Mouse (Mus musculus) intestine, embryonic 14.5 days (tissue): ENCODE data around the gene Klkb1. TPM values are rescaled to one million over a fixed set of nuclear protein-coding genes. Genes with fewer than 3 reads are reported as not detected.
"Not testable (repeated sequence)": the region's sequence is repeated elsewhere in the genome, so short reads cannot be mapped to it uniquely, and the experiment has no call there.

ENCODE experiments used
- ATAC-seq: fragments of 200-750 bp; cut with Nextera tagmentation; replicated peaks from 2 replicates; pipeline ENCODE4 v1.8.0; 2017; ENCODE audit warnings: low read depth, moderate number of reproducible peaks, moderate TSS enrichment, moderate library complexity; ENCODE audit not compliant: low FRiP score, low TSS enrichment
- DNase-seq: peaks from one replicate; pipeline ENCODE4 v3.0.0-alpha.2; 2018; ENCODE audit warnings: low spot score
- H3K27ac ChIP-seq: fragments of 300-500 bp; sonication (generic); 2 replicates; pipeline ENCODE4 v1.5.1; 2014; ENCODE audit warnings: low read depth, mild to moderate bottlenecking, control low read depth
- H3K27me3 ChIP-seq: fragments of 300-500 bp; sonication (generic); replicated peaks from 2 replicates; pipeline ENCODE4 v1.6.1; 2014; ENCODE audit warnings: low read length, control low read depth; ENCODE audit not compliant: control insufficient read depth, insufficient read depth
- H3K36me3 ChIP-seq: fragments of 300-500 bp; sonication (generic); 2 replicates; pipeline ENCODE4 v1.6.1; 2014; ENCODE audit warnings: low read length, control low read depth; ENCODE audit not compliant: control insufficient read depth, insufficient read depth
- H3K4me1 ChIP-seq: fragments of 300-500 bp; sonication (generic); replicated peaks from 2 replicates; pipeline ENCODE4 v1.6.1; 2014; ENCODE audit warnings: low read length, control low read depth, mixed read lengths; ENCODE audit not compliant: control insufficient read depth, insufficient read depth
- H3K4me2 ChIP-seq: fragments of 300-500 bp; sonication (generic); 2 replicates; pipeline ENCODE4 v1.6.1; 2014; ENCODE audit warnings: low read length
- H3K4me3 ChIP-seq: fragments of 300-500 bp; sonication (generic); 2 replicates; pipeline ENCODE4 v1.5.1; 2014; ENCODE audit warnings: low read depth, low read length, control low read depth, mixed read lengths
- H3K9ac ChIP-seq: fragments of 300-500 bp; sonication (generic); 2 replicates; pipeline ENCODE4 v1.6.1; 2014; ENCODE audit warnings: mild to moderate bottlenecking, low read length
- H3K9me3 ChIP-seq: fragments of 300-500 bp; sonication (generic); 2 replicates; pipeline ENCODE4 v1.6.1; 2016; ENCODE audit warnings: low read length, control low read depth; ENCODE audit not compliant: control insufficient read depth
- WGBS: fragments of 180-500 bp; shearing (Covaris S2); extraction: QIAGEN DNeasy Blood & Tissue Kit; methylation state at CpG from one replicate; pipeline ENCODE4 v1.1.7; 2014; 5-methylcytosine and 5-hydroxymethylcytosine counted together
- polyA plus RNA-seq: library from polyadenylated mRNA; unstranded; fragments of >200 nt; fragmentation: Nextera tagmentation; extraction: Ambion mirVana; gene quantifications from 2 replicates; pipeline ENCODE4 v1.2.1, GENCODE M21; 2014

Klkb1 gene
- polyA plus RNA-seq = not detected in 2 replicates

- ATAC-seq = no peak
These were observed at the start of gene Klkb1 for GRCm38 (mm10) chr8:45294687-45295086. Gene Klkb1 (minus strand): TSS chr8:45294859.

GRCm38 (mm10) chr8:45344298-45344697 is 49.6 kb upstream of the Klkb1 start:
- no peak overlapping the region for H3K4me2 ChIP-seq
- no peak overlapping the region for H3K27ac ChIP-seq
- WGBS = 92% methylated on average over 8 of the region's 8 CpGs
- H3K27me3 ChIP-seq = no peaks in the 10 kb centered on the region
- no peak overlapping the region for H3K9ac ChIP-seq
- H3K4me3 ChIP-seq = no peak overlapping the region
- no peak for ATAC-seq
- peaks cover 35% of the 10 kb centered on the region for H3K36me3 ChIP-seq
- peak; percentile 23 for DNase-seq
- H3K9me3 ChIP-seq = no peaks in the 10 kb centered on the region
- H3K4me1 ChIP-seq = no peaks in the 10 kb centered on the region

More at GRCm38 (mm10) chr8:45294687-45295086, at the start of gene Klkb1:
- H3K27me3 ChIP-seq = no peaks in the 10 kb centered on the region
- no peaks in the 10 kb centered on the region for H3K4me1 ChIP-seq
- no peak within 1 kb of the TSS for H3K9ac ChIP-seq
- no peaks in the 10 kb centered on the region for H3K36me3 ChIP-seq
- no peak for DNase-seq
- H3K4me3 ChIP-seq = no peak within 1 kb of the TSS
- 0 out of 2 replicates have a peak, but pooled peaks cover 2% of the 10 kb centered on the region for H3K9me3 ChIP-seq
- WGBS = 75% methylated on average over 7 of the region's 7 CpGs
- H3K4me2 ChIP-seq = no peak within 1 kb of the TSS
- H3K27ac ChIP-seq = no peak within 1 kb of the TSS

GRCm38 (mm10) chr8:45341630-45342628 is 47.3 kb upstream of the Klkb1 start:
- no peak overlapping the region for H3K4me2 ChIP-seq
- no peak overlapping the region for H3K4me3 ChIP-seq
- DNase-seq (peak; percentile 40), ATAC-seq (no peak)
- no peaks in the 10 kb centered on the region for H3K27me3 ChIP-seq
- H3K36me3 ChIP-seq = peaks cover 35% of the 10 kb centered on the region
- WGBS = 73% methylated on average over 12 of the region's 12 CpGs
- H3K4me1 ChIP-seq = no peaks in the 10 kb centered on the region
- no peaks in the 10 kb centered on the region for H3K9me3 ChIP-seq
- H3K27ac ChIP-seq = peak overlapping the region; percentile 22; the same call in 1 of the 2 replicates
- no peak overlapping the region for H3K9ac ChIP-seq

GRCm38 (mm10) chr8:45333493-45333892 is 38.8 kb upstream of the Klkb1 start:
- H3K9me3 ChIP-seq = no peaks in the 10 kb centered on the region
- DNase-seq (no peak), ATAC-seq (no peak)
- H3K27ac ChIP-seq = no peak overlapping the region
- peak overlapping the region; percentile 49 for H3K9ac ChIP-seq
- no peaks in the 10 kb centered on the region for H3K4me1 ChIP-seq
- no peaks in the 10 kb centered on the region for H3K36me3 ChIP-seq
- peak overlapping the region; percentile 63 for H3K4me2 ChIP-seq
- peak overlapping the region; percentile 55 for H3K4me3 ChIP-seq
- 9% methylated on average over 8 of the region's 8 CpGs for WGBS
- 0 out of 2 replicates have a peak, but pooled peaks cover 3% of the 10 kb centered on the region for H3K27me3 ChIP-seq

- Histone ChIP-seq H3K4me3 (peak within 1 kb of the TSS; percentile 55), H3K36me3 (no peaks in the 10 kb centered on the region), H3K9me3 (no peaks in the 10 kb centered on the region), H3K4me1 (no peaks in the 10 kb centered on the region), H3K9ac (peak within 1 kb of the TSS; percentile 49), H3K27me3 (0 out of 2 replicates have a peak, but pooled peaks cover 3% of the 10 kb centered on the region), H3K4me2 (peak within 1 kb of the TSS; percentile 63), H3K27ac (no peak within 1 kb of the TSS)
- DNase-seq (peak; percentile 80), ATAC-seq (peak; percentile 77)
- 1% methylated on average over 44 of the region's 44 CpGs for WGBS
These were observed 38.2 kb upstream of the Klkb1 start, which contains the start of gene Cyp4v3 for GRCm38 (mm10) chr8:45332685-45333409. Gene Cyp4v3 (minus strand): TSS chr8:45333216.

GRCm38 (mm10) chr8:45330856-45331255 is 36.2 kb upstream of the Klkb1 start:
- no peak for ATAC-seq
- Histone ChIP-seq H3K4me1 (no peaks in the 10 kb centered on the region), H3K36me3 (no peaks in the 10 kb centered on the region), H3K4me2 (no peak overlapping the region), H3K9ac (no peak overlapping the region), H3K4me3 (no peak overlapping the region), H3K27me3 (0 out of 2 replicates have a peak, but pooled peaks cover 3% of the 10 kb centered on the region), H3K27ac (no peak overlapping the region), H3K9me3 (no peaks in the 10 kb centered on the region)
- 73% methylated on average over 3 of the region's 3 CpGs for WGBS
- DNase-seq = peak; percentile 38

- DNase-seq (peak; percentile 29), ATAC-seq (no peak)
- H3K27me3 ChIP-seq = 0 out of 2 replicates have a peak, but pooled peaks cover 3% of the 10 kb centered on the region
- H3K4me3 ChIP-seq = no peak overlapping the region
- H3K27ac ChIP-seq = no peak overlapping the region
- no peaks in the 10 kb centered on the region for H3K9me3 ChIP-seq
- H3K9ac ChIP-seq = no peak overlapping the region
- no peaks in the 10 kb centered on the region for H3K4me1 ChIP-seq
- 90% methylated on average over 6 of the region's 6 CpGs for WGBS
- H3K36me3 ChIP-seq = no peaks in the 10 kb centered on the region
- H3K4me2 ChIP-seq = no peak overlapping the region
These were observed 34.7 kb upstream of the Klkb1 start for GRCm38 (mm10) chr8:45329206-45329980.

GRCm38 (mm10) chr8:45327076-45327475 is 32.4 kb upstream of the Klkb1 start:
- H3K4me1 ChIP-seq, H3K4me3 ChIP-seq, H3K9me3 ChIP-seq, ATAC-seq, H3K27me3 ChIP-seq, H3K27ac ChIP-seq, H3K9ac ChIP-seq, H3K36me3 ChIP-seq, H3K4me2 ChIP-seq, DNase-seq: not testable (repeated sequence)
